Mouse (Mus musculus): ENCODE results near the gene Prcd.
"Not testable (repeated sequence)": the region's sequence is repeated elsewhere in the genome, so short reads cannot be mapped to it uniquely, and the experiment has no call there.

Gene Prcd

GRCm38 (mm10) chr11:116649711-116650337 is 3.5 kb upstream of the Prcd start:
- no peak for DNase-seq

- DNase-seq, result no peak
These were observed 2.5 kb upstream of the Prcd start for GRCm38 (mm10) chr11:116650811-116651210.

GRCm38 (mm10) chr11:116651339-116651738 is 2.0 kb upstream of the Prcd start:
- DNase-seq, result no peak

GRCm38 (mm10) chr11:116652330-116653098 is 820 bp upstream of the Prcd start:
- DNase-seq, result no peak

- DNase-seq, result no peak
These were observed 431 bp downstream of the Prcd start for GRCm38 (mm10) chr11:116653709-116654221.

- no peak for DNase-seq
These were observed 1.0 kb downstream of the Prcd start, which contains the start of gene Cygb for GRCm38 (mm10) chr11:116654255-116654821. Cygb (minus strand) TSS chr11:116654313.

GRCm38 (mm10) chr11:116656348-116657191 is 3.2 kb downstream of the Prcd start:
- no peak for DNase-seq

GRCm38 (mm10) chr11:116657311-116658223 is 4.2 kb downstream of the Prcd start:
- DNase-seq, result peak; percentile 41 to 53

GRCm38 (mm10) chr11:116658238-116658637 is 4.9 kb downstream of the Prcd start:
- DNase-seq, result no peak

GRCm38 (mm10) chr11:116659027-116659621 is 5.8 kb downstream of the Prcd start:
- no peak for DNase-seq

GRCm38 (mm10) chr11:116660181-116660580 is 6.8 kb downstream of the Prcd start:
- DNase-seq, result no peak

- DNase-seq, result no peak
These were observed 8.1 kb downstream of the Prcd start for GRCm38 (mm10) chr11:116661291-116661947.

- no peak for DNase-seq
These were observed 8.6 kb downstream of the Prcd start for GRCm38 (mm10) chr11:116661948-116662377.

- no peak for DNase-seq
These were observed 12.0 kb downstream of the Prcd start for GRCm38 (mm10) chr11:116665289-116665688.

GRCm38 (mm10) chr11:116666566-116666965 is 13.2 kb downstream of the Prcd start:
- DNase-seq, result no peak

- not testable (repeated sequence) for DNase-seq
These were observed 13.7 kb downstream of the Prcd start for GRCm38 (mm10) chr11:116667012-116667411.

- DNase-seq, result no peak
These were observed 14.6 kb downstream of the Prcd start for GRCm38 (mm10) chr11:116667930-116668329.

GRCm38 (mm10) chr11:116668381-116668825 is 15.1 kb downstream of the Prcd start:
- DNase-seq, result no peak

GRCm38 (mm10) chr11:116668839-116669238 is 15.5 kb downstream of the Prcd start:
- no peak for DNase-seq

GRCm38 (mm10) chr11:116669316-116669715 is 16.0 kb downstream of the Prcd start:
- no peak for DNase-seq

Measured in B cell, adult 2 months (primary cell).